Mouse (Mus musculus) heart, embryonic 13.5 days (tissue): ENCODE results near the gene Cdkal1. TPM values are rescaled to one million over a fixed set of nuclear protein-coding genes. Genes with fewer than 3 reads are reported as not detected.

Experiments
- ATAC-seq: fragments of 200-750 bp; cut with Nextera tagmentation; 2 replicates; pipeline ENCODE4 v1.8.0; 2017; ENCODE audit warnings: moderate TSS enrichment; ENCODE audit not compliant: insufficient number of reproducible peaks, low FRiP score, low TSS enrichment; ENCODE audit errors: extremely low read depth
- H3K27ac ChIP-seq: fragments of 300-500 bp; sonication (generic); replicated peaks from 2 replicates; pipeline ENCODE4 v1.5.1; 2015; ENCODE audit warnings: moderate library complexity, mild to moderate bottlenecking, inconsistent platforms
- H3K27me3 ChIP-seq: fragments of 300-500 bp; sonication (generic); replicated peaks from 2 replicates; pipeline ENCODE4 v1.6.1; 2015; ENCODE audit warnings: mild to moderate bottlenecking, inconsistent platforms
- H3K36me3 ChIP-seq: fragments of 300-500 bp; sonication (generic); 2 replicates; pipeline ENCODE4 v1.6.1; 2015; ENCODE audit warnings: mild to moderate bottlenecking, inconsistent platforms
- H3K4me1 ChIP-seq: fragments of 300-500 bp; sonication (generic); 2 replicates; pipeline ENCODE4 v1.6.1; 2015; ENCODE audit warnings: inconsistent platforms
- H3K4me2 ChIP-seq: fragments of 300-500 bp; sonication (generic); 2 replicates; pipeline ENCODE4 v1.6.1; 2015; ENCODE audit warnings: inconsistent platforms, mild to moderate bottlenecking, moderate library complexity
- H3K4me3 ChIP-seq: fragments of 300-500 bp; sonication (generic); 2 replicates; pipeline ENCODE4 v1.5.1; 2015; ENCODE audit warnings: moderate library complexity, mild to moderate bottlenecking, inconsistent platforms
- H3K9ac ChIP-seq: fragments of 300-500 bp; sonication (generic); 2 replicates; pipeline ENCODE4 v1.6.1; 2015; ENCODE audit warnings: inconsistent platforms, mild to moderate bottlenecking, moderate library complexity
- H3K9me3 ChIP-seq: fragments of 300-500 bp; sonication (generic); 2 replicates; pipeline ENCODE4 v1.6.1; 2016; ENCODE audit warnings: inconsistent platforms
- WGBS: fragments of 180-500 bp; shearing (Covaris S2); methylation state at CpG from one replicate; pipeline ENCODE4 v1.1.7; 2015; ENCODE audit warnings: mixed read lengths; 5-methylcytosine and 5-hydroxymethylcytosine counted together
- polyA plus RNA-seq: library from polyadenylated mRNA; unstranded; fragments of >200 nt; fragmentation: Nextera tagmentation; extraction: Ambion mirVana; gene quantifications from 2 replicates; pipeline ENCODE4 v1.2.1, GENCODE M21; 2015

Cdkal1 gene
- polyA plus RNA-seq, 1 experiment from 2014 or later, result 19.7 TPM

- H3K27me3 ChIP-seq, result no peaks in the 10 kb centered on the region
- no peaks in the 10 kb centered on the region for H3K36me3 ChIP-seq
- WGBS, result 50% methylated on average over 4 of the region's 4 CpGs
- H3K9me3 ChIP-seq, result no peaks in the 10 kb centered on the region
- no peak for ATAC-seq
- H3K4me3 ChIP-seq, result no peak overlapping the region
- no peak overlapping the region for H3K9ac ChIP-seq
- H3K4me1 ChIP-seq, result no peaks in the 10 kb centered on the region
- no peak overlapping the region for H3K4me2 ChIP-seq
- no peak overlapping the region for H3K27ac ChIP-seq
Observed at GRCm38 (mm10) chr13:29290569-29290968, 564.9 kb downstream of the Cdkal1 start.

GRCm38 (mm10) chr13:29285058-29285457 lies 570.4 kb downstream of the Cdkal1 start:
- H3K4me1 ChIP-seq, result peaks cover 38% of the 10 kb centered on the region
- no peak for ATAC-seq
- no peak overlapping the region for H3K4me3 ChIP-seq
- H3K9me3 ChIP-seq, result no peaks in the 10 kb centered on the region
- no peak overlapping the region for H3K9ac ChIP-seq
- no peaks in the 10 kb centered on the region for H3K36me3 ChIP-seq
- no peak overlapping the region for H3K27ac ChIP-seq
- no peaks in the 10 kb centered on the region for H3K27me3 ChIP-seq
- 54% methylated on average over 3 of the region's 3 CpGs for WGBS
- no peak overlapping the region for H3K4me2 ChIP-seq

- ATAC-seq, result peak; percentile 53; the same call in 1 of the 2 replicates
- H3K4me2 ChIP-seq, result peak overlapping the region; percentile 35
- 0 out of 2 replicates have a peak overlapping the region, but pooled peaks have one; percentile 6 for H3K9ac ChIP-seq
- no peaks in the 10 kb centered on the region for H3K36me3 ChIP-seq
- no peaks in the 10 kb centered on the region for H3K27me3 ChIP-seq
- peak overlapping the region; percentile 91 for H3K27ac ChIP-seq
- no peaks in the 10 kb centered on the region for H3K9me3 ChIP-seq
- peaks cover 60% of the 10 kb centered on the region for H3K4me1 ChIP-seq
- WGBS, result 7% methylated on average over 6 of the region's 6 CpGs
- no peak overlapping the region for H3K4me3 ChIP-seq
Observed at GRCm38 (mm10) chr13:29281556-29281955, 573.9 kb downstream of the Cdkal1 start.

GRCm38 (mm10) chr13:29278156-29278555 lies 577.3 kb downstream of the Cdkal1 start:
- Histone ChIP-seq H3K4me3 (no peak overlapping the region), H3K4me2 (no peak overlapping the region), H3K27ac (no peak overlapping the region), H3K9ac (no peak overlapping the region), H3K36me3 (no peaks in the 10 kb centered on the region), H3K4me1 (peaks cover 55% of the 10 kb centered on the region), H3K9me3 (no peaks in the 10 kb centered on the region), H3K27me3 (no peaks in the 10 kb centered on the region)
- 55% methylated on average over 4 of the region's 4 CpGs for WGBS
- no peak for ATAC-seq

- no peaks in the 10 kb centered on the region for H3K36me3 ChIP-seq
- peaks cover 22% of the 10 kb centered on the region for H3K4me1 ChIP-seq
- H3K27me3 ChIP-seq, result no peaks in the 10 kb centered on the region
- no peaks in the 10 kb centered on the region for H3K9me3 ChIP-seq
- no peak overlapping the region for H3K4me3 ChIP-seq
- no peak overlapping the region for H3K9ac ChIP-seq
- ATAC-seq, result no peak
- no peak overlapping the region for H3K27ac ChIP-seq
- 76% methylated on average over 11 of the region's 11 CpGs for WGBS
- no peak overlapping the region for H3K4me2 ChIP-seq
Observed at GRCm38 (mm10) chr13:29274296-29274695, 581.2 kb downstream of the Cdkal1 start.

GRCm38 (mm10) chr13:29273693-29274221 lies 581.7 kb downstream of the Cdkal1 start:
- H3K36me3 ChIP-seq, result no peaks in the 10 kb centered on the region
- H3K27me3 ChIP-seq, result no peaks in the 10 kb centered on the region
- H3K4me2 ChIP-seq, result peak overlapping the region; percentile 22
- H3K9ac ChIP-seq, result 0 out of 2 replicates have a peak overlapping the region, but pooled peaks have one; percentile 40
- no peaks in the 10 kb centered on the region for H3K9me3 ChIP-seq
- peaks cover 17% of the 10 kb centered on the region for H3K4me1 ChIP-seq
- WGBS, result 30% methylated on average over 4 of the region's 4 CpGs
- 0 out of 2 replicates have a peak overlapping the region, but pooled peaks have one; percentile 24 for H3K27ac ChIP-seq
- ATAC-seq, result no peak
- no peak overlapping the region for H3K4me3 ChIP-seq

GRCm38 (mm10) chr13:29271451-29271850 lies 584.0 kb downstream of the Cdkal1 start:
- Histone ChIP-seq H3K27me3 (no peaks in the 10 kb centered on the region), H3K27ac (no peak overlapping the region), H3K4me3 (no peak overlapping the region), H3K36me3 (no peaks in the 10 kb centered on the region), H3K4me1 (peaks cover 8% of the 10 kb centered on the region), H3K9me3 (no peaks in the 10 kb centered on the region), H3K9ac (no peak overlapping the region), H3K4me2 (no peak overlapping the region)
- no peak for ATAC-seq

GRCm38 (mm10) chr13:29264015-29264711 lies 591.3 kb downstream of the Cdkal1 start:
- no peak for ATAC-seq
- Histone ChIP-seq H3K27me3 (no peaks in the 10 kb centered on the region), H3K9ac (no peak overlapping the region), H3K4me3 (no peak overlapping the region), H3K4me1 (no peaks in the 10 kb centered on the region), H3K36me3 (no peaks in the 10 kb centered on the region), H3K9me3 (no peaks in the 10 kb centered on the region), H3K4me2 (no peak overlapping the region), H3K27ac (no peak overlapping the region)
- WGBS, result 69% methylated on average over 11 of the region's 11 CpGs

- no peak overlapping the region for H3K4me3 ChIP-seq
- no peaks in the 10 kb centered on the region for H3K9me3 ChIP-seq
- WGBS, result 78% methylated on average over 4 of the region's 4 CpGs
- no peak for ATAC-seq
- H3K4me2 ChIP-seq, result no peak overlapping the region
- H3K9ac ChIP-seq, result no peak overlapping the region
- no peak overlapping the region for H3K27ac ChIP-seq
- no peaks in the 10 kb centered on the region for H3K4me1 ChIP-seq
- no peaks in the 10 kb centered on the region for H3K36me3 ChIP-seq
- no peaks in the 10 kb centered on the region for H3K27me3 ChIP-seq
Observed at GRCm38 (mm10) chr13:29262164-29262563, 593.3 kb downstream of the Cdkal1 start.

- H3K27ac ChIP-seq, result no peak overlapping the region
- H3K9me3 ChIP-seq, result no peaks in the 10 kb centered on the region
- no peaks in the 10 kb centered on the region for H3K27me3 ChIP-seq
- no peaks in the 10 kb centered on the region for H3K36me3 ChIP-seq
- H3K9ac ChIP-seq, result no peak overlapping the region
- no peak overlapping the region for H3K4me3 ChIP-seq
- H3K4me1 ChIP-seq, result peaks cover 4% of the 10 kb centered on the region; the same call in 1 of the 2 replicates
- ATAC-seq, result no peak
- WGBS, result 74% methylated on average over 4 of the region's 4 CpGs
- no peak overlapping the region for H3K4me2 ChIP-seq
Observed at GRCm38 (mm10) chr13:29248535-29248934, 606.9 kb downstream of the Cdkal1 start.

- WGBS, result 55% methylated on average over 3 of the region's 3 CpGs
- Histone ChIP-seq H3K4me3 (no peak overlapping the region), H3K9me3 (no peaks in the 10 kb centered on the region), H3K36me3 (no peaks in the 10 kb centered on the region), H3K4me1 (peaks cover 4% of the 10 kb centered on the region; the same call in 1 of the 2 replicates), H3K27ac (no peak overlapping the region), H3K27me3 (no peaks in the 10 kb centered on the region), H3K4me2 (no peak overlapping the region), H3K9ac (no peak overlapping the region)
- no peak for ATAC-seq
Observed at GRCm38 (mm10) chr13:29247800-29248199, 607.7 kb downstream of the Cdkal1 start.

- Histone ChIP-seq H3K4me3 (no peak overlapping the region), H3K36me3 (no peaks in the 10 kb centered on the region), H3K9me3 (peaks cover 5% of the 10 kb centered on the region), H3K4me1 (no peaks in the 10 kb centered on the region), H3K4me2 (no peak overlapping the region), H3K9ac (no peak overlapping the region), H3K27me3 (no peaks in the 10 kb centered on the region), H3K27ac (no peak overlapping the region)
- WGBS, result 62% methylated on average over 4 of the region's 4 CpGs
- ATAC-seq, result no peak
Observed at GRCm38 (mm10) chr13:29235065-29235464, 620.4 kb downstream of the Cdkal1 start.
